Mouse (Mus musculus) lung, adult 2 months (tissue): ENCODE results near the gene Srgap2.

ENCODE experiments used
- CTCF ChIP-seq: fragments of 200-500 bp; IDR thresholded peaks from 2 replicates; pipeline ENCODE4 v1.5.1; 2011; ENCODE audit warnings: mild to moderate bottlenecking, low read length, control low read depth; ENCODE audit not compliant: insufficient read depth
- POLR2A ChIP-seq: fragments of 200-500 bp; IDR thresholded peaks from 2 replicates; pipeline ENCODE4 v1.6.1; 2011; ENCODE audit warnings: low read depth, mild to moderate bottlenecking, control low read depth, low read length, borderline replicate concordance; ENCODE audit errors: extremely low read depth

GRCm38 (mm10) chr1:131527281-131528080 lies at the start of gene Srgap2, which contains the start of gene Fam72a:
- TF ChIP-seq POLR2A, result peak; percentile 94; the same call in 1 of the 2 replicates
- TF ChIP-seq CTCF, result no peak
